Mouse (Mus musculus): ENCODE results near the gene Hyal2. TPM values are rescaled to one million over a fixed set of nuclear protein-coding genes. Genes with fewer than 3 reads are reported as not detected.
A peak's percentile ranks its signal among the peaks of the same experiment; 100 is the strongest.

The Hyal2 gene
- 11.1 and 12.1 TPM in 2 replicates for polyA plus RNA-seq (2012; rRNA removed)

- no peak for DNase-seq (ENCODE audit: extremely low spot score in 1 of 2, low spot score in 1 of 2)
These were observed at the start of gene Hyal2 for GRCm38 (mm10) chr9:107567702-107568319. Hyal2 (plus strand) TSS chr9:107567945.

GRCm38 (mm10) chr9:107520331-107520730 is 47.4 kb upstream of the Hyal2 start:
- no peak for DNase-seq (ENCODE audit: extremely low spot score in 1 of 2, low spot score in 1 of 2)

- no peak for DNase-seq (ENCODE audit: extremely low spot score in 1 of 2, low spot score in 1 of 2)
These were observed 46.6 kb upstream of the Hyal2 start for GRCm38 (mm10) chr9:107521190-107521589.

- no peak for DNase-seq (ENCODE audit: extremely low spot score in 1 of 2, low spot score in 1 of 2)
These were observed 45.9 kb upstream of the Hyal2 start for GRCm38 (mm10) chr9:107521711-107522399.

GRCm38 (mm10) chr9:107522400-107522711 is 45.4 kb upstream of the Hyal2 start:
- DNase-seq (ENCODE audit: extremely low spot score in 1 of 2, low spot score in 1 of 2) = no peak

- peak in 1 of 2 experiments; percentile 81 for DNase-seq (ENCODE audit: extremely low spot score in 1 of 2, low spot score in 1 of 2)
These were observed 41.3 kb upstream of the Hyal2 start for GRCm38 (mm10) chr9:107526198-107527026.

GRCm38 (mm10) chr9:107533791-107534407 is 33.8 kb upstream of the Hyal2 start, which contains the start of gene Tmem115:
Tmem115 (plus strand) TSS chr9:107533945.
- DNase-seq (ENCODE audit: extremely low spot score in 1 of 2, low spot score in 1 of 2) = peak; percentile 96 to 97

- DNase-seq (ENCODE audit: extremely low spot score in 1 of 2, low spot score in 1 of 2) = no peak
These were observed 33.1 kb upstream of the Hyal2 start for GRCm38 (mm10) chr9:107534408-107535202.

- no peak for DNase-seq (ENCODE audit: extremely low spot score in 1 of 2, low spot score in 1 of 2)
These were observed 29.5 kb upstream of the Hyal2 start for GRCm38 (mm10) chr9:107538231-107538630.

- DNase-seq (ENCODE audit: extremely low spot score in 1 of 2, low spot score in 1 of 2) = no peak
These were observed 29.0 kb upstream of the Hyal2 start for GRCm38 (mm10) chr9:107538711-107539110.

- no peak for DNase-seq (ENCODE audit: extremely low spot score in 1 of 2, low spot score in 1 of 2)
These were observed 27.8 kb upstream of the Hyal2 start for GRCm38 (mm10) chr9:107539940-107540339.

GRCm38 (mm10) chr9:107540420-107540819 is 27.3 kb upstream of the Hyal2 start:
- no peak for DNase-seq (ENCODE audit: extremely low spot score in 1 of 2, low spot score in 1 of 2)

GRCm38 (mm10) chr9:107541005-107541404 is 26.7 kb upstream of the Hyal2 start:
- DNase-seq (ENCODE audit: extremely low spot score in 1 of 2, low spot score in 1 of 2) = no peak

- DNase-seq (ENCODE audit: extremely low spot score in 1 of 2, low spot score in 1 of 2) = peak; percentile 88 to 96
These were observed 26.0 kb upstream of the Hyal2 start, which contains the start of the genes Cyb561d2 and Nprl2 for GRCm38 (mm10) chr9:107541474-107542351. Cyb561d2 (minus strand) TSS chr9:107542193. Nprl2 (plus strand) TSS chr9:107542226.

GRCm38 (mm10) chr9:107542352-107542686 is 25.4 kb upstream of the Hyal2 start:
- DNase-seq (ENCODE audit: extremely low spot score in 1 of 2, low spot score in 1 of 2) = no peak

GRCm38 (mm10) chr9:107542721-107543120 is 25.0 kb upstream of the Hyal2 start:
- no peak for DNase-seq (ENCODE audit: extremely low spot score in 1 of 2, low spot score in 1 of 2)

GRCm38 (mm10) chr9:107543299-107543698 is 24.4 kb upstream of the Hyal2 start:
- no peak for DNase-seq (ENCODE audit: extremely low spot score in 1 of 2, low spot score in 1 of 2)

GRCm38 (mm10) chr9:107544196-107544700 is 23.5 kb upstream of the Hyal2 start:
- no peak for DNase-seq (ENCODE audit: extremely low spot score in 1 of 2, low spot score in 1 of 2)

GRCm38 (mm10) chr9:107544729-107545128 is 23.0 kb upstream of the Hyal2 start:
- DNase-seq (ENCODE audit: extremely low spot score in 1 of 2, low spot score in 1 of 2) = no peak
